Mouse (Mus musculus) C2C12 (cell line): ENCODE data around the gene Stxbp1.

Source experiments
- CEBPB ChIP-seq: IDR thresholded peaks from one replicate; pipeline ENCODE4 v1.6.1; 2011; ENCODE audit warnings: low read depth, mild to moderate bottlenecking, control low read depth, moderate library complexity
- CTCF ChIP-seq: IDR thresholded peaks from one replicate; pipeline ENCODE4 v1.5.1; 2011; ENCODE audit not compliant: control insufficient read depth, insufficient read depth, insufficient read length
- FOSL1 ChIP-seq: IDR thresholded peaks from one replicate; pipeline ENCODE4 v1.8.0; 2011; ENCODE audit warnings: mild to moderate bottlenecking, low read length; ENCODE audit not compliant: poor library complexity, insufficient read depth, severe bottlenecking
- MAX ChIP-seq: IDR thresholded peaks from one replicate; pipeline ENCODE4 v1.6.1; 2011; ENCODE audit warnings: mild to moderate bottlenecking, control low read depth
- MYOD1 ChIP-seq: IDR thresholded peaks from one replicate; pipeline ENCODE4 v1.6.1; 2011; ENCODE audit warnings: low read depth; ENCODE audit not compliant: control insufficient read depth, insufficient read length
- MYOG ChIP-seq: IDR thresholded peaks from one replicate; pipeline ENCODE4 v1.6.1; 2011; ENCODE audit not compliant: control insufficient read depth, insufficient read length; ENCODE audit errors: extremely low read depth
- USF1 ChIP-seq: IDR thresholded peaks from one replicate; pipeline ENCODE4 v1.6.1; 2011; ENCODE audit warnings: low read depth, mild to moderate bottlenecking, control low read depth, moderate library complexity

- TF ChIP-seq CTCF (no peak), USF1 (no peak), MAX (no peak), CEBPB (no peak), MYOG (no peak), MYOD1 (no peak), FOSL1 (no peak)
Measured at GRCm38 (mm10) chr2:32874070-32874469, 27.0 kb upstream of the Stxbp1 start.
